Mouse (Mus musculus) forebrain, embryonic 16.5 days (tissue): ENCODE data around the gene Tcf25. TPM values are rescaled to one million over a fixed set of nuclear protein-coding genes. Genes with fewer than 3 reads are reported as not detected.

ENCODE experiments used
- ATAC-seq: fragments of 200-750 bp; cut with Nextera tagmentation; 2 replicates; pipeline ENCODE4 v1.8.0; 2017; ENCODE audit warnings: mild to moderate bottlenecking, moderate library complexity
- H3K27ac ChIP-seq: fragments of 300-500 bp; sonication (generic); 2 replicates; pipeline ENCODE4 v1.5.1; 2014; ENCODE audit warnings: low read length, control low read depth
- H3K27me3 ChIP-seq: fragments of 300-500 bp; sonication (generic); replicated peaks from 2 replicates; pipeline ENCODE4 v1.6.1; 2014; ENCODE audit warnings: low read length; ENCODE audit not compliant: control insufficient read depth, insufficient read depth
- H3K36me3 ChIP-seq: fragments of 300-500 bp; sonication (generic); 2 replicates; pipeline ENCODE4 v1.6.1; 2014; ENCODE audit not compliant: control insufficient read depth, insufficient read depth
- H3K4me1 ChIP-seq: fragments of 300-500 bp; sonication (generic); replicated peaks from 2 replicates; pipeline ENCODE4 v1.6.1; 2014; ENCODE audit warnings: low read length; ENCODE audit not compliant: control insufficient read depth, insufficient read depth
- H3K4me2 ChIP-seq: fragments of 300-500 bp; sonication (generic); 2 replicates; pipeline ENCODE4 v1.6.1; 2014; ENCODE audit warnings: mild to moderate bottlenecking, low read length, control low read depth
- H3K4me3 ChIP-seq: fragments of 300-500 bp; sonication (generic); replicated peaks from 2 replicates; pipeline ENCODE4 v1.5.1; 2014; ENCODE audit warnings: mild to moderate bottlenecking, low read length, control low read depth
- H3K9ac ChIP-seq: fragments of 300-500 bp; sonication (generic); replicated peaks from 2 replicates; pipeline ENCODE4 v1.6.1; 2014; ENCODE audit warnings: low read depth, low read length, control low read depth
- H3K9me3 ChIP-seq: fragments of 300-500 bp; sonication (generic); 2 replicates; pipeline ENCODE4 v1.6.1; 2016; ENCODE audit warnings: low read length; ENCODE audit not compliant: control insufficient read depth
- WGBS: fragments of 180-500 bp; shearing (Covaris S2); extraction: QIAGEN DNeasy Blood & Tissue Kit; methylation state at CpG from one replicate; pipeline ENCODE4 v1.1.7; 2014; 5-methylcytosine and 5-hydroxymethylcytosine counted together
- polyA plus RNA-seq: library from polyadenylated mRNA; unstranded; fragments of >200 nt; fragmentation: Nextera tagmentation; extraction: Ambion mirVana; gene quantifications from 2 replicates; pipeline ENCODE4 v1.2.1, GENCODE M21; 2015

Tcf25 gene
- polyA plus RNA-seq, 1 experiment from 2014 or later, result 283 TPM

DNA sequence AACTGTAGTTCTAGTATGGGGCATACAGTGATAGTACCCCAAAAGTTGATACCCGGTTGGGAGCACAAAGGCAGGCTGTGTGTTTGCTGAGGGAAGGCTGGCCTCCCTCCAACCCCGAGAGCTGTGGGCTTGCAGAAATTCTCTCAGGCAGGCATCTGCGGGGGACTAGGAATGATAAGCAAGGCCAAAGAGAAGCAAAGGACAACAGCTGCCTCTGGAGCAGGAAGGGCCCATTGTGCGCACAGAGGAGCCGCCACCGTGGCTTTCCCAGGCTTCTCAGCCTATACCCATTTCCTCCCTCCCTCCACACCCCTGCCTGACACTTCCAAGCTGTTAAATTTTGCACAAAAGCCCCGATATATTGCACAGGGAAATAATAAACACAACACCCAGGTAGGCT, 39.7 kb upstream of the Tcf25 start:
- Histone ChIP-seq H3K9ac (peak overlapping the region; percentile 5), H3K36me3 (no peaks in the 10 kb centered on the region), H3K9me3 (no peaks in the 10 kb centered on the region), H3K27ac (no peak overlapping the region), H3K4me2 (peak overlapping the region; percentile 79), H3K27me3 (no peaks in the 10 kb centered on the region), H3K4me1 (peaks cover 12% of the 10 kb centered on the region), H3K4me3 (peak overlapping the region; percentile 73)
- WGBS, result 2% methylated on average over 7 of the region's 7 CpGs
- ATAC-seq, result no peak

DNA sequence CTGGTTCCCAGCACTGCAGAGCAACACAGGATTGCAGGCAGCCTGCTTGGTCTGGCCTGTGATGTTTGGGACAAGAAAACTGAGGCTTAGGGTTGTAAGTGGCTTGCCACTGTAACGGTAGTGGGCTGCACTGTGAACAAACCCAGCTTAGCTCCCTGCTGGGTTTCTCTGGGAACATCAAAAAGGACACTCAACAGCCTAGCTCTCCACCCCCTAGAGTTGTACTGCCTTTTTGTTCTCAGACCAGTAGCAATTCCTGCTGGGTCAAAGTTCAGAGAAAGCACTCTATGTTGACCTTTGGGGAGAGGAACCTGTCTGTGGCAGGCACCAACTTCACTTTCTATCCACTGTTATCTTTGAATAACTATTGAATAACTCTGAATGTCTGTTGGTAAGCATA, 39.1 kb upstream of the Tcf25 start:
- H3K4me2 ChIP-seq, result peak overlapping the region; percentile 79
- no peaks in the 10 kb centered on the region for H3K27me3 ChIP-seq
- no peaks in the 10 kb centered on the region for H3K36me3 ChIP-seq
- WGBS, result 0% methylated on average over 1 of the region's 1 CpGs
- no peaks in the 10 kb centered on the region for H3K9me3 ChIP-seq
- H3K9ac ChIP-seq, result peak overlapping the region; percentile 5
- peaks cover 12% of the 10 kb centered on the region for H3K4me1 ChIP-seq
- H3K27ac ChIP-seq, result 0 out of 2 replicates have a peak overlapping the region, but pooled peaks have one; percentile 3
- ATAC-seq, result no peak
- H3K4me3 ChIP-seq, result peak overlapping the region; percentile 73

DNA sequence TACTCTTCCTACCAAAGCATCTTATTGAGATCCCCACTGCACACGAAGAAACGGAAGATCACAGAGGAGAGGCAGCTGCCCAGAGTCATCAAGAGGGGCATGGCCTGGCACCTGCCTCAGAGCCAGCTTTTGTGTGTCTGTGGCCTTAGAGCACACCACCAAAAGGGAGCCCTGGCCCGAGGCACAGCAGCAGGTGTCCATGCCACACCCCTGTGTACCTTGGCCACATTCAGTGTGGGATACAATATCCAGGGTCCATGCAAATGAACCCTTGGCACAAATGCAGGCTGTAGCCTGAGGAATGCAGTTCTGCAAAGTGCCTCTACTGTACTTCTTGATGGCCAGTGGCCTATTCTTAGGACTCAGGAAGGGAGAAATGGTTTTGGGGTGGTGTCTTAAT, 36.1 kb upstream of the Tcf25 start:
- peaks cover 8% of the 10 kb centered on the region for H3K4me1 ChIP-seq
- no peak for ATAC-seq
- H3K4me3 ChIP-seq, result no peak overlapping the region
- H3K9me3 ChIP-seq, result no peaks in the 10 kb centered on the region
- H3K27me3 ChIP-seq, result no peaks in the 10 kb centered on the region
- H3K4me2 ChIP-seq, result no peak overlapping the region
- no peak overlapping the region for H3K9ac ChIP-seq
- H3K36me3 ChIP-seq, result no peaks in the 10 kb centered on the region
- WGBS, result 81% methylated on average over 3 of the region's 3 CpGs
- no peak overlapping the region for H3K27ac ChIP-seq

GRCm38 (mm10) chr8:123340071-123340470, 33.5 kb upstream of the Tcf25 start:
- Histone ChIP-seq H3K27me3 (no peaks in the 10 kb centered on the region), H3K4me2 (no peak overlapping the region), H3K9me3 (no peaks in the 10 kb centered on the region), H3K4me1 (peaks cover 4% of the 10 kb centered on the region; the same call in 1 of the 2 replicates), H3K27ac (no peak overlapping the region), H3K4me3 (no peak overlapping the region), H3K9ac (no peak overlapping the region), H3K36me3 (no peaks in the 10 kb centered on the region)
- no peak for ATAC-seq
- WGBS, result 98% methylated on average over 4 of the region's 4 CpGs

GRCm38 (mm10) chr8:123341040-123342015, 32.2 kb upstream of the Tcf25 start:
- Histone ChIP-seq H3K27me3 (no peaks in the 10 kb centered on the region), H3K4me2 (no peak overlapping the region), H3K36me3 (no peaks in the 10 kb centered on the region), H3K9ac (no peak overlapping the region), H3K9me3 (no peaks in the 10 kb centered on the region), H3K4me1 (peaks cover 4% of the 10 kb centered on the region; the same call in 1 of the 2 replicates), H3K4me3 (no peak overlapping the region), H3K27ac (no peak overlapping the region)
- ATAC-seq, result no peak
- 91% methylated on average over 27 of the region's 27 CpGs for WGBS

GRCm38 (mm10) chr8:123342253-123342652, 31.3 kb upstream of the Tcf25 start:
- WGBS, result 81% methylated on average over 8 of the region's 8 CpGs
- ATAC-seq, result no peak

GRCm38 (mm10) chr8:123342911-123343310, 30.6 kb upstream of the Tcf25 start:
- peaks cover 4% of the 10 kb centered on the region; the same call in 1 of the 2 replicates for H3K4me1 ChIP-seq
- H3K9ac ChIP-seq, result no peak overlapping the region
- no peaks in the 10 kb centered on the region for H3K27me3 ChIP-seq
- H3K4me2 ChIP-seq, result no peak overlapping the region
- H3K4me3 ChIP-seq, result no peak overlapping the region
- no peaks in the 10 kb centered on the region for H3K36me3 ChIP-seq
- no peaks in the 10 kb centered on the region for H3K9me3 ChIP-seq
- WGBS, result 84% methylated on average over 7 of the region's 7 CpGs
- ATAC-seq, result no peak
- no peak overlapping the region for H3K27ac ChIP-seq

More at GRCm38 (mm10) chr8:123342253-123342652, 31.3 kb upstream of the Tcf25 start:
- H3K4me3 ChIP-seq, result no peak overlapping the region
- H3K9ac ChIP-seq, result no peak overlapping the region
- no peaks in the 10 kb centered on the region for H3K36me3 ChIP-seq
- no peak overlapping the region for H3K27ac ChIP-seq
- H3K9me3 ChIP-seq, result no peaks in the 10 kb centered on the region
- no peak overlapping the region for H3K4me2 ChIP-seq
- no peaks in the 10 kb centered on the region for H3K27me3 ChIP-seq
- peaks cover 4% of the 10 kb centered on the region; the same call in 1 of the 2 replicates for H3K4me1 ChIP-seq

DNA sequence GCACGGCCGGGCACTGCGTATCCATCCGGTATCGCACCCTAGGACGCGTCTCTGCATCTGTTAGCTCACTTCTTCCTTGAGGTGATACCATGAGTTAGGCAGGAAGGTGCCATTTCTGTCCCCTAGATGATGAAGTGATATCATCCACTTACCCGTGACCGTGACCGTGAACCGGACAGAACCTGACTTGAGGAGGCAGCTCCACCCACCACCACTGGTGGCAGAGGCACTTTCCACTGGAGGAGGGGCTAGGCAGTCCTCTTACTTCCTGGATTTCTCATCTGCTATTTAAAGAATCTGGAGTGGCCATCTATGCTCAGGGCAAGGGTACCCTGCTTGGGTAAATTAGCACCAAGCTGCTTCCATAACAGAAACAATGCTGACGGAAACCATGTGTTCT, 30.1 kb upstream of the Tcf25 start:
- Histone ChIP-seq H3K27ac (no peak overlapping the region), H3K9me3 (no peaks in the 10 kb centered on the region), H3K4me1 (peaks cover 4% of the 10 kb centered on the region; the same call in 1 of the 2 replicates), H3K4me2 (no peak overlapping the region), H3K9ac (no peak overlapping the region), H3K36me3 (no peaks in the 10 kb centered on the region), H3K27me3 (no peaks in the 10 kb centered on the region), H3K4me3 (no peak overlapping the region)
- 95% methylated on average over 12 of the region's 12 CpGs for WGBS
- no peak for ATAC-seq

DNA sequence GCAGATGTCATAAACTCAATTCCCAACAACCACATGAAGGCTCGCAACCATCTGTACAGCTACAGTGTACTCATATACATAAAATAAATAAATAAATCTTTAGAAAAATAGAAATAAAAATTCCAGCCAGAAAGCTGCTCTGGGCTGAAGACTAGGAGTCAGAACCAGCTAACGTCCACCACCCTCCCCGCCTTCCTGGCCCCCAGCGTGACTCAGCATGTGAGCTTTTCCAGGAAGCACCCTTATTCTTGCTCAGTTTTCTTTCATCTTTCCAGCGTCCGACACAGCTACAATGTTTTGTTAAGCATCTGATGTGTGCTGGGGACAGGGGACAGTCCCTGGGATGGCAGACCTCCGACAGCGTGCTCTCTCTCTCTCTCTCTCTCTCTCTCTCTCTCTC, 28.4 kb upstream of the Tcf25 start:
- Histone ChIP-seq H3K27me3 (no peaks in the 10 kb centered on the region), H3K4me3 (no peak overlapping the region), H3K4me1 (peaks cover 4% of the 10 kb centered on the region; the same call in 1 of the 2 replicates), H3K9ac (no peak overlapping the region), H3K9me3 (no peaks in the 10 kb centered on the region), H3K36me3 (no peaks in the 10 kb centered on the region), H3K4me2 (no peak overlapping the region), H3K27ac (no peak overlapping the region)
- 84% methylated on average over 8 of the region's 8 CpGs for WGBS
- ATAC-seq, result no peak
